Mouse (Mus musculus): Measurements from ENCODE around the gene Fthl17b.
"Not testable (repeated sequence)": the region's sequence is repeated elsewhere in the genome, so short reads cannot be mapped to it uniquely, and the experiment has no call there.

The Fthl17b gene

DNA sequence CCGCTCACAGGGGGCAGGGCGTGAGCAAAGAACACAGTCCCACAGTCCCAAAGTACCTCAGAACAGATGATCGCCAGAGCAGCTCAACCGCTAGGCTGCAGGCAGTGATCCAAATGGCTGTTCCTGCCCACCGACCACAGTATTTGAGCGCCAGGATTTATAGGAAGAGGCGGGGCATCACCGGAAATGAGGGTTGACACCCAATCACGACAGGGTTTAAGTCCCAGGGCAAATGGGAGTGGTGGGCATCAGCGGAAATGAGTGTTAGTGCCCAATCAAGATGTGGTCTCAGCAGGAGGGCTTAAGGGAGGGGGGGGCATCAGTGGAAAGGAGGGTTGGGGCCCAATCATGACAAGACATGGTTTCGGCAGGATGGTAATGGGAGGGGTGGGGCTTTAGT is at the start of gene Fthl17b:
TSS of gene Fthl17b (minus strand) at position 101 of the 400 bp plus-strand sequence.
- not testable (repeated sequence) for DNase-seq (ENCODE audit: low spot score in 2 of 2)

GRCm38 (mm10) chrX:8986655-8987054 is 23.9 kb upstream of the Fthl17b start, which contains the start of gene Fthl17d:
TSS of gene Fthl17d (minus strand) at chrX:8986755.
- not testable (repeated sequence) for DNase-seq (ENCODE audit: low spot score in 2 of 2)

- not testable (repeated sequence) for DNase-seq (ENCODE audit: low spot score in 2 of 2)
Measured at GRCm38 (mm10) chrX:8976459-8976858, 13.7 kb upstream of the Fthl17b start, which contains the start of gene Fthl17c. TSS of gene Fthl17c (minus strand) at chrX:8976559.

DNA sequence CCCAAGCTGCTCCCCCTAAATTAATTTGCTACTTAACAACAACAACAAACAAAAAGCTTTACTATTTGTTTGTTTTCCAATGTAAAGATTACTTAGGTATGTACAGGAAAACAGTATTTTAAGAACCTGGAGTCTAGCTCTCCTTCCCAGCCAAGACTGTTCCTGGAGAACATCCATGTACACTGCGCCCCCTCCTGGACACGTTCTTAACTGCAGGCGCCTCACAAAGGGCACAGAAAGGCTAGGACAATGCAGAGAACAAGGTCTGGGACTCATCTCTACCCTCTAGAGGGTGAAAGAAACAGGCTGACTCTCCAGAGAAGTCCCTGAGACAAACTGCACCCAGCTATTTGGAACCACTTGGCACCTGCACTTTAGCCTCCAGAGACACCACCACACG is 1.8 kb upstream of the Fthl17b start:
- peak in 1 of 2 experiments; percentile 4 for DNase-seq (ENCODE audit: low spot score in 2 of 2)

GRCm38 (mm10) chrX:8948130-8948805 is 14.5 kb downstream of the Fthl17b start:
- DNase-seq (ENCODE audit: low spot score in 2 of 2): peak; percentile 72 to 74

DNA sequence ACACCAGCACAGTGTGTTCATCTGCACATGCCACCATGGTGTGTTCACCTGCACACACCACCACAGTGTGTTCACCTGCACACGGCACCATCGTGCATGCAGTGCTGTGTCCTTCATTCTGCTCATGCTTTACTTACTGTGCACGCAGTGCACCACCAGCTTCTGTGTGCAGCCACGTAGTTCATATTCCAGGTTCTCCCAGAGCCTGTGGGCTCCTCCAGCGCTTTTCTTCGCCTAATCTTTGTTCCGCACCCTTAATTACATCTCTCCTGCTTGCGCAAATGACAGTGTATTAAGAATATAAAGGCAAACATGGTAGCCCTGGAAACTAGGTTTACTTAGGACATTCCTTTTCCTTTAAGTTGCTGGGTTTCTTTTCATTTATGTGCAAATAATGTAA is 18.7 kb downstream of the Fthl17b start:
- no peak for DNase-seq (ENCODE audit: low spot score in 2 of 2)

DNA sequence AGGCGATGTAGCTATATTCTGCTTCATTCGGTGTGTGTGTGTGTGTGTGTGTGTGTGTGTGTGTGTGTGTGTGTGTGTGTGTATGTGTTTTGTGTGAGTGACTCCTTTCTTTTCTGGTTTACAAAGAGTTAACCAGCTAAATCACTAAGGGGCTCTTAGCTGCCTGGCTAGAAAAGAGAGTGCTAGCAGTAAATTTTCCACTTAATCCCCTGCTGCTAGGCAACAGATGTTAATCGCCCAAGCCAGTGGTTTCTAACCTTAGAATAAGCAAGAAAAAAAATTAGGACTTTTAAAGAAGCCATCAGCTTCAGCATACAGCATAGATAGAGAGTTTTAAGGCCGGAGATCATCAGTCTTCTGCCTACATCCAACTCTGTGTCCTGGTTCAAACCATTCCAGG is 35.5 kb downstream of the Fthl17b start:
- DNase-seq (ENCODE audit: low spot score in 2 of 2): no peak

GRCm38 (mm10) chrX:8921813-8922607 is 40.8 kb downstream of the Fthl17b start:
- DNase-seq (ENCODE audit: low spot score in 2 of 2): no peak

GRCm38 (mm10) chrX:8921080-8921479 is 41.7 kb downstream of the Fthl17b start:
- no peak for DNase-seq (ENCODE audit: low spot score in 2 of 2)

All from frontal cortex, postnatal 25 days (tissue).